Mouse (Mus musculus) liver, postnatal 0 days (tissue): ENCODE measurements around the gene Plgrkt.

Experiments
- CTCF ChIP-seq: sonication (generic); IDR thresholded peaks from 2 replicates; pipeline ENCODE4 v1.5.1; 2016; ENCODE audit warnings: antibody characterized with exemption, low read depth
- EP300 ChIP-seq: IDR thresholded peaks from 2 replicates; pipeline ENCODE4 v1.6.1; 2016; ENCODE audit warnings: antibody characterized with exemption, low read depth, mild to moderate bottlenecking

DNA sequence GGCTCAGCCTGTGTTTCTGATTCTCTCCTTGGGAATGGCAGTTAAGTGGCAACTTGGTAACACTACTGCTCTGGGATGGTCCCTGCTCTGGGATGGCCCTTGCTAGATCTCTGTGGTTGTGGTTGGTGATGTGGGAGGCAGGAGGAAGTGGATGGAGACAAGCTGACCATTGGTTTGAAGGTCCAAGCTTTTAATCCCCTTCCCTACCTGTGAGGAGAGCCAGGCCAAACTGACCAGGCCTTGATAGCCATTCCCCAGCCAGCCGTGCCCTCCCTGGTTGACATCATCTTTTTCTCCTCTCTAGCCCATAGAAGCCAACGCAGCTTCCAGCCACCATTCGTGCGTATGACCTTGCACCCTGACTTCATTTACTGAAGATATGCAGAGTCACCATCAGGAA, 35.4 kb upstream of the Plgrkt start:
- no peak for TF ChIP-seq EP300
- no peak for TF ChIP-seq CTCF
